Mouse (Mus musculus) gastrocnemius, adult 2 months (tissue): Measurements from ENCODE around the gene Ssh2. TPM values are rescaled to one million over a fixed set of nuclear protein-coding genes. Genes with fewer than 3 reads are reported as not detected.

Experiments
- DNase-seq: peaks from one replicate; pipeline ENCODE4 v3.0.0; 2022
- H3K27ac ChIP-seq: fragments of 200-600 bp; 2 replicates; pipeline ENCODE4 v1.8.1; 2022; ENCODE audit warnings: mild to moderate bottlenecking
- H3K4me3 ChIP-seq: fragments of 200-600 bp; 2 replicates; pipeline ENCODE4 v1.8.1; 2022; ENCODE audit warnings: mild to moderate bottlenecking, moderate library complexity
- CTCF ChIP-seq: fragments of 200-600 bp; IDR thresholded peaks from 2 replicates; pipeline ENCODE4 v1.8.1; 2022; ENCODE audit warnings: antibody characterized with exemption, mild to moderate bottlenecking, moderate library complexity
- intact Hi-C: fragments of 180-260 bp; cut with DNase I; formaldehyde crosslinking; loops from one replicate; pipeline ENCODE4 v1.15.1; 2025
- total RNA-seq, 2 experiments: library from RNA; stranded (reverse); gene quantifications; 2 replicates each; pipeline ENCODE4 v1.2.3; 2021

Ssh2 gene
- total RNA-seq, 2 experiments from 2014 or later, result 40.3 to 55.3 TPM

- intact Hi-C loops, result loop anchor here (1.0 to 10.0 kb wide), 3 partner anchors 128 to 307 kb away; no protein-coding TSS in a partner anchor
- peak; percentile 73 for TF ChIP-seq CTCF
- DNase-seq, result no peak
- Histone ChIP-seq H3K4me3 (no peak overlapping the region), H3K27ac (peak overlapping the region; percentile 46; the same call in 1 of the 2 replicates)
Observed at GRCm38 (mm10) chr11:77317721-77318477, 101.8 kb downstream of the Ssh2 start.

GRCm38 (mm10) chr11:77318478-77319118 lies 102.5 kb downstream of the Ssh2 start:
- Histone ChIP-seq H3K4me3 (no peak overlapping the region), H3K27ac (no peak overlapping the region)
- DNase-seq, result no peak
- no peak for TF ChIP-seq CTCF
- intact Hi-C loops, result loop anchor here (5.0 to 10.0 kb wide), 2 partner anchors 149 to 306 kb away; no protein-coding TSS in a partner anchor

DNA sequence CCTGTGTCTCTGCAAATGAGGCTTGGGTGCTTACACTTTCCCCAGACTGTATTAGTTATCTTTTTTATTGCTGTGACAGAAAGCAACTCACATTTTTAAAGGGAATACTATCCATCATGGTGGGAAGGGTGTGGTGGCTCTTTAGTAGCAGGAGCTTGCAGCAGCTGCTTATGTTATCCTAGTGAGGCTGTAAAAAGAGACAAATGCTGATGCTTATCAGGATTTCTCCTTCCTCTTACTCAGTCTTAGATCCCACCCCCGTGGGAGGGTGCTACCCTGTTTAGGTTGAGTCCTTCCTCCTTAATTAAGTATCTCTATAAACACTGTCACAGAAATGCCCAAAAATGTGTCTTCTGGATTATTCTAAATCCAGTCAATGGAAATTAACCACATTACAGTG lies 105.1 kb downstream of the Ssh2 start:
- no peak overlapping the region for H3K27ac ChIP-seq
- no peak for TF ChIP-seq CTCF
- H3K4me3 ChIP-seq, result no peak overlapping the region
- DNase-seq, result no peak
- intact Hi-C loops, result no loop called here

DNA sequence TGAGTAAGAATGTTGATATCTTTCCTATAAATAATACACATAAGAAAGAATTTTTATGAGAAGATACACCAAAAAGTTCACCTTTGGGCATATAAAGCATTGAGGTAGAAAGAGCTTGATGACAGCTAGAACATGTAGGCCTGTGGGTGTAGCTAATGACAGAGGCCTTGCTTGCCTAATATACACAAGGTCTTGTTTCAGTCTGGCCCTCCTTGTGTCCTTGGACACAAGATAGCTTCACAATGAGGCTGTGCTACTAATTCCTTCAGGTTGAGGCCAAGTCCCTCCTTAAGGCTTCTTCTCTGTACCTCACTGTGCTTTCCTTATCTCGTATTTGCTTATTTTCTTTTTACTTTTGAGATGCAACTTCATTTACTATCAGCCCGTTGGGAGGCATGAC lies 114.4 kb downstream of the Ssh2 start:
- peak; percentile 30 for DNase-seq
- Histone ChIP-seq H3K4me3 (no peak overlapping the region), H3K27ac (peak overlapping the region; percentile 74)
- no peak for TF ChIP-seq CTCF
- intact Hi-C loops, result no loop called here

- Histone ChIP-seq H3K27ac (peak overlapping the region; percentile 96), H3K4me3 (peak overlapping the region; percentile 79)
- DNase-seq, result no peak
- TF ChIP-seq CTCF, result no peak
- intact Hi-C loops, result no loop called here
Observed at GRCm38 (mm10) chr11:77347273-77347672, 131.2 kb downstream of the Ssh2 start.

GRCm38 (mm10) chr11:77348142-77348741 lies 132.2 kb downstream of the Ssh2 start:
- peak overlapping the region; percentile 96 for H3K27ac ChIP-seq
- intact Hi-C loops, result loop anchor here (1.0 kb wide), 1 partner anchor 39 kb away; no protein-coding TSS in a partner anchor
- TF ChIP-seq CTCF, result no peak
- peak overlapping the region; percentile 79 for H3K4me3 ChIP-seq
- DNase-seq, result peak; percentile 97

DNA sequence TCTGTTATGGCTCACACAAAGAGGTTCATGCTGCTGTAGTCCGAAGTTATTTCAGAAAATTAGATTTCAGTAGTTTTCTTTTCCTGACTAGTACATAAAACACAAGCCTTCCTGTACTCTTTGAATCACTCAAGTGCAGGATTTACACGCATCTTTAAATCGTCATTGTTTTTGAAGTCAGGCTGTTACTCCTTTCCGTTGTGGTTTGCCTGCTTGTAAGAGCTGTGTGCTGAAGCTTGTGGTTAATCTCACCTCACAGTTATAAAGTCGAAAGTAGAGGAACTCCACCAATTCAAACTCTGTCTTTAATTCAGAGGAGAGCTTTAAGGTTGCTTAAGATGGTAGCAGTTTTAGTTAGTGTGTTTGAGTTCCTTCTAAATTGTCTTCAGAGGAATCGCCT lies 132.9 kb downstream of the Ssh2 start:
- Histone ChIP-seq H3K4me3 (peak overlapping the region; percentile 79), H3K27ac (peak overlapping the region; percentile 96)
- DNase-seq, result no peak
- no peak for TF ChIP-seq CTCF
- intact Hi-C loops, result loop anchor here (1.0 kb wide), 2 partner anchors 38 to 97 kb away; no protein-coding TSS in a partner anchor

DNA sequence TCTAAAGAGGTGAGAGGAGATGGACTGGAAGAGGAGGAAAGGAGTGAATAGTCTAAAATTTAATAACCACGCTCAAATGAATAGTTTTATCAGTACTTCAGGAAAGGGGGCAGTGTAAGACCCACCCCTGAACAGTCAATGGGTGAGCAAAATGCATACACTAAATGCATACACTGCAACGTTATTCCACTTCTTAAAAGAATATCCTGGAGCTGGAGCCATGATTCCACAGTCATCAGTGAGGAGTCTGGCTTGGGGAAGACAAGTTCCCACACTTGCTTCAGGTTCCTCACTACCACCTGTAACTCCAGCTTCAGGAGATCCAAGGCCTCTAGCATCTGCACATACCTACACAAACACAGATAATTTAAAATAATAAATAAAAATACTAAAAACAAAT lies 133.6 kb downstream of the Ssh2 start:
- Histone ChIP-seq H3K4me3 (peak overlapping the region; percentile 79), H3K27ac (peak overlapping the region; percentile 96)
- intact Hi-C loops, result loop anchor here (1.0 kb wide), 1 partner anchor 97 kb away; no protein-coding TSS in a partner anchor
- DNase-seq, result no peak
- TF ChIP-seq CTCF, result no peak

DNA sequence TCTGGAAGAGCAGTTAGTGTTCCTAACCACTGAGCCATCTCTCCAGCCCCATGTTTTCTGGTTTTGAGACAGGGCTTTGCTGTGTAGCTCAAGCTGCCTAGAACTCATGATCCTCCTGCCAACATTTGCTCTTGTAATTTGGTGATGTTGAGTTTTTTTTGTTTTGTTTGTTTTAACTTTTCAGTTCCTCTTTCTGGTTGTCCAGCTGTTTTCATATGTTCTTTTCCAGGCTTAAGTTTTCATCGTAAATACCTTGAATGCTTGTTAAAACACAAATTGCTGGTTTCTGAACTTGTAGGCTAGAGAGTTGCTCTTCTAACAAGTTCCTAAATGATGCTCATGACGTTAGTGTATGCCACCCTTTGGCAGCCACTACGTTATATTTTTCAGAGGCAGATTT lies 139.0 kb downstream of the Ssh2 start:
- DNase-seq, result no peak
- intact Hi-C loops, result no loop called here
- peak overlapping the region; percentile 59 for H3K27ac ChIP-seq
- TF ChIP-seq CTCF, result no peak
- H3K4me3 ChIP-seq, result peak overlapping the region; percentile 24; the same call in 1 of the 2 replicates

GRCm38 (mm10) chr11:77357839-77358238 lies 141.8 kb downstream of the Ssh2 start:
- no peak for DNase-seq
- H3K4me3 ChIP-seq, result no peak overlapping the region; the same call in 1 of the 2 replicates
- peak overlapping the region; percentile 50 for H3K27ac ChIP-seq
- no peak for TF ChIP-seq CTCF
- intact Hi-C loops, result no loop called here

DNA sequence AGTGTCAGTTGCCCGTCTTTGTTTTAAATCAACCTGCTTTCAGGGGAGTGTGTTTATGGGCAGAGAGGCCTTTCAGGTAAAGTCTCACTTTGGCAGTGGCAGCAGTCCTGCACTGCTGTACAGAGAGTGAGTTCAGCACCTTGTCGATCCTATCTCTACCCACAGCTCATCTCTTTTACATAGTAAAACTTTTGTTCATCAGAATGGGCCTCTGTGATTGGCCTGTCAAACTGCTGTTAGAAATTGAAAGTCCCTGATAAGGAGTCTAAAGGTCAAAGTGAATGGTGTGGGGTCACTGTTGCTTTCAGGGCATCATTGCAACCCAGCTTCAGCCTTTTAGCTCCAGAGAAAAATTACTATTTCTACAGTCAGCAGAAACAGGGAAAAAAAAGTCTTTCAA lies 147.4 kb downstream of the Ssh2 start:
- TF ChIP-seq CTCF, result no peak
- no peak for DNase-seq
- H3K27ac ChIP-seq, result peak overlapping the region; percentile 95
- intact Hi-C loops, result no loop called here
- H3K4me3 ChIP-seq, result peak overlapping the region; percentile 7; the same call in 1 of the 2 replicates

DNA sequence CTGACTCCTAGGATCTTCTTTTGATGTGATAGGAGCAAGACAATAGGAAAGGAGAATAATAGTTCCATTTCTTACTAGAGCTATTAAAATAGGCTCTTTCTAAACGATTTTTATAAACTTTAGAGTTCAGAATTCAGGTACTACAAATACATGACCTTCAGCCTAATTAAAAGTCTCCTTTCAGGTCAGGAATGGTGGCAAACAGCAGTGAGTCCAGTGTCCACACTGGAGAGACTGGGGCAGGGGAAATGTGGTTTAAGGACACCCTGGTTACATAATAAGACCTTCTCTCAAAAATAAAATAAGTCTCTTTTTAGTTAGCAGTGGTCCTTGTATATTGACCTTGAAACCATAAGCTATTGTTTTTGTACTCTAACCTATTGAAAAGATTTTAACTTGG lies 148.3 kb downstream of the Ssh2 start:
- Histone ChIP-seq H3K4me3 (no peak overlapping the region), H3K27ac (peak overlapping the region; percentile 95)
- TF ChIP-seq CTCF, result no peak
- intact Hi-C loops, result no loop called here
- no peak for DNase-seq
